Mouse (Mus musculus) liver, adult 2 months (tissue): ENCODE data around the gene Defb7. TPM values are rescaled to one million over a fixed set of nuclear protein-coding genes. Genes with fewer than 3 reads are reported as not detected.

Experiments used
- DNase-seq: peaks from one replicate; pipeline ENCODE4 v3.0.0-alpha.2; 2011; ENCODE audit warnings: low read depth, low spot score; ENCODE audit errors: extremely low read depth
- H3K27ac ChIP-seq: fragments of 200-500 bp; replicated peaks from 2 replicates; pipeline ENCODE4 v1.5.1; 2012; ENCODE audit warnings: low read depth, mild to moderate bottlenecking, control low read depth, inconsistent platforms, low read length; ENCODE audit not compliant: insufficient read depth
- H3K27me3 ChIP-seq: fragments of 200-500 bp; 2 replicates; pipeline ENCODE4 v1.6.1; 2012; ENCODE audit warnings: mild to moderate bottlenecking, moderate library complexity, low read length, inconsistent platforms; ENCODE audit not compliant: control insufficient read depth, insufficient read depth
- H3K36me3 ChIP-seq: fragments of 200-500 bp; 2 replicates; pipeline ENCODE4 v1.6.1; 2012; ENCODE audit warnings: low read length, inconsistent platforms; ENCODE audit not compliant: control insufficient read depth, insufficient read depth
- H3K4me1 ChIP-seq: fragments of 200-500 bp; 2 replicates; pipeline ENCODE4 v1.6.1; 2011; ENCODE audit warnings: low read length; ENCODE audit not compliant: control insufficient read depth, insufficient read depth
- H3K4me3 ChIP-seq: fragments of 200-500 bp; 2 replicates; pipeline ENCODE4 v1.5.1; 2011; ENCODE audit warnings: low read depth, mild to moderate bottlenecking, control low read depth, low read length, moderate library complexity; ENCODE audit not compliant: insufficient read depth
- H3K79me2 ChIP-seq: fragments of 200-500 bp; 2 replicates; pipeline ENCODE4 v1.6.1; 2012; ENCODE audit warnings: inconsistent platforms, mild to moderate bottlenecking, low read length, moderate library complexity; ENCODE audit not compliant: control insufficient read depth, insufficient read depth
- H3K9ac ChIP-seq: fragments of 200-500 bp; 2 replicates; pipeline ENCODE4 v1.6.1; 2012; ENCODE audit warnings: low read depth, mild to moderate bottlenecking, control low read depth, inconsistent platforms, low read length
- CTCF ChIP-seq: fragments of 200-500 bp; IDR thresholded peaks from 2 replicates; pipeline ENCODE4 v1.5.1; 2011; ENCODE audit warnings: low read depth, low read length, control low read depth
- POLR2A ChIP-seq: fragments of 200-500 bp; IDR thresholded peaks from 2 replicates; pipeline ENCODE4 v1.6.1; 2011; ENCODE audit warnings: low read length, control low read depth; ENCODE audit not compliant: insufficient read depth; ENCODE audit errors: extremely low read depth
- WGBS: fragments of 180-500 bp; shearing (Covaris S2); methylation state at CpG from one replicate; pipeline ENCODE4 v1.1.7; 2018; 5-methylcytosine and 5-hydroxymethylcytosine counted together
- polyA plus RNA-seq: library from polyadenylated mRNA; depleted of rRNA; stranded (reverse); fragments of >200 nt; gene quantifications from 2 replicates; pipeline ENCODE4 v1.2.3, GENCODE M21; 2012; rRNA removed
- total RNA-seq: library from RNA; depleted of rRNA; stranded (reverse); fragments of >200 nt; gene quantifications from 2 replicates; pipeline ENCODE4 v1.2.3, GENCODE M21; 2014; rRNA removed

The Defb7 gene
- not detected in 2 replicates for total RNA-seq
- polyA plus RNA-seq = not detected in 2 replicates

GRCm38 (mm10) chr8:19494797-19495196 lies at the start of gene Defb7:
TSS of gene Defb7 (plus strand) at chr8:19495097.
- DNase-seq = no peak
- no peak within 1 kb of the TSS for H3K9ac ChIP-seq
- no peaks in the 10 kb centered on the region for H3K79me2 ChIP-seq
- 87% methylated on average over 2 of the region's 2 CpGs for WGBS
- no peaks in the 10 kb centered on the region for H3K36me3 ChIP-seq
- H3K27me3 ChIP-seq = no peaks in the 10 kb centered on the region
- TF ChIP-seq CTCF (no peak), POLR2A (no peak)
- no peak within 1 kb of the TSS for H3K4me3 ChIP-seq
- H3K27ac ChIP-seq = no peak within 1 kb of the TSS
- H3K4me1 ChIP-seq = no peaks in the 10 kb centered on the region

DNA sequence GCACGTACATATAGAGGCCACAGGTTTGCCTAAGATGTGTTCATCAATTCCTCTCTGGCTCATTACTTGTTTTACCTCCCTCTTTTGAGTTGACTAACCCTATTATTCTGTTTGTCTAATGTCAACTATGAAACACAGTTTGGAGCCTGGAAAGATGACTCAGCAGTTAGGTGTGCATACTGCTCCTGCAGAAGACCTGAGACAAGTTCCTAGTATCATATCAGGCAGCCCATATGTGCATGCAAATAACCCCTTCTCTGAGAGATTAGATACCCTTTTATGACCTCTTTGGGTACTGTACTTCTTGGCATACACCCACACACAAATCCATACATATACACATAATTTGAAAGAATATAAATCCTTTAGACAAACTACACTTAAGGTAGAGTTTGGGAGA lies 48.5 kb upstream of the Defb7 start:
- no peaks in the 10 kb centered on the region for H3K79me2 ChIP-seq
- DNase-seq = no peak
- whole genome bisulfite sequencing = 65% methylated on average over 1 of the region's 1 CpGs
- H3K27ac ChIP-seq = no peak overlapping the region
- H3K4me1 ChIP-seq = no peaks in the 10 kb centered on the region
- H3K27me3 ChIP-seq = no peaks in the 10 kb centered on the region
- H3K4me3 ChIP-seq = no peak overlapping the region
- no peak overlapping the region for H3K9ac ChIP-seq
- TF ChIP-seq CTCF = no peak
- no peak for TF ChIP-seq POLR2A
- H3K36me3 ChIP-seq = no peaks in the 10 kb centered on the region

DNA sequence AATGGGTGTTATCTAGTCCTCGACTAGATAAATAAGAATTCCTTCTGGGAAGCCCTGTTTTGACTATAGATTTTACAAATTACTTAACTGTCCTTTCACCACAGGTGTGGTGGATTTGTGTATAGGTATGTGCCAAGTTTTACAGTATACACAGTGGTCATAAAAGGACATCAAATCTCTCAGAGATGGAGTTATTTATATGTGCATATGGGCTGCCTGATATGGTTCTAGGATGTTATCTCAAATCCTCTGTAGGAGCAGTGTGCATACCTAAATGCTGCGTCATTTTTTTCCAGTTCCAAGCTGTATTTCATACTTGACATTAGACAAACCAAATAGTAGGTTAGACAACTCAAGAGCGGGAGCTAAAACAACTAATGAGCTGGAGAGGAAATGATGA lies 33.5 kb upstream of the Defb7 start:
- Histone ChIP-seq H3K27me3 (no peaks in the 10 kb centered on the region), H3K4me1 (no peaks in the 10 kb centered on the region), H3K36me3 (no peaks in the 10 kb centered on the region), H3K27ac (no peak overlapping the region), H3K9ac (no peak overlapping the region), H3K4me3 (no peak overlapping the region), H3K79me2 (no peaks in the 10 kb centered on the region)
- 67% methylated on average over 3 of the region's 3 CpGs for WGBS
- DNase-seq = no peak
- TF ChIP-seq POLR2A (no peak), CTCF (no peak)

GRCm38 (mm10) chr8:19469026-19469425 lies 25.9 kb upstream of the Defb7 start:
- no peak overlapping the region for H3K4me3 ChIP-seq
- DNase-seq = no peak
- H3K9ac ChIP-seq = no peak overlapping the region
- no peak overlapping the region for H3K27ac ChIP-seq
- no peaks in the 10 kb centered on the region for H3K27me3 ChIP-seq
- no peaks in the 10 kb centered on the region for H3K4me1 ChIP-seq
- H3K79me2 ChIP-seq = no peaks in the 10 kb centered on the region
- H3K36me3 ChIP-seq = no peaks in the 10 kb centered on the region
- WGBS = 67% methylated on average over 3 of the region's 3 CpGs
- TF ChIP-seq POLR2A (no peak), CTCF (no peak)

- 55% methylated on average over 1 of the region's 1 CpGs for WGBS
- Histone ChIP-seq H3K27ac (no peak overlapping the region), H3K4me1 (no peaks in the 10 kb centered on the region), H3K9ac (no peak overlapping the region), H3K27me3 (no peaks in the 10 kb centered on the region), H3K79me2 (no peaks in the 10 kb centered on the region), H3K36me3 (no peaks in the 10 kb centered on the region), H3K4me3 (no peak overlapping the region)
- DNase-seq = no peak
- TF ChIP-seq CTCF (no peak), POLR2A (no peak)
Observed at GRCm38 (mm10) chr8:19500524-19500923, 5.6 kb downstream of the Defb7 start.

DNA sequence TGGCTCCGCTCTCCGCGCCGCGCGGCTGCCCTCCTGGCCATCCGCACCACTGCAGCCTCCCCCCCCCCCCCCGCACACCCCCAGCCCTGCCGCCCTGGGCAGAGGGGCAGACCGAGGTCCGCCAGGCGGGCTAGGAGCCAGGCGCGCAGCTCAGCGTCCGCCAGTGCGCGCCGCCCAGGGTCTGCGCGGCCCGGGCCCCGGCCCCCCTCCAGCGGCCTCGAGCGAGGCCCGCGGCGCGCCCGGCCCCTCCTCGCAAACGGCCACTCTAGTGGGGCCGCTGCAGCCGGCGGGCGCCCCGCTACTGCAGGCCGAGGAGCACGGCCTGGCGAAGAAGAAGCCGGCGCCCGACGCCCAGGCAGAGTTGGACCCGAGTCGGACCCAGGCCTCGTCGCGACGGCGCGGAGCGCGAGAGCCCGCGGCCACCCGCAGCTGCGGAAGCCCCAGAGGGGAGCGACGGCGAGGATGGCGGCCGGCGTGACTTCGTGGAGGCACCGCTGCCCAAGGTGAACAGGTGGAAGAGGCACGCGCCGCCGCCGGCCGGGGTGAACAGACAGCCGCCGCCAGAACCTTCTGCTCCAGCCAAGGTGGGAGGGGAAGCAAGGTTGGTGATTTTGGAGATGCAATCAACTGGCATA lies 40.4 kb downstream of the Defb7 start:
- H3K27ac ChIP-seq = no peak overlapping the region
- DNase-seq = no peak
- no peaks in the 10 kb centered on the region for H3K36me3 ChIP-seq
- H3K4me1 ChIP-seq = no peaks in the 10 kb centered on the region
- no peaks in the 10 kb centered on the region; the same call in 1 of the 2 replicates for H3K27me3 ChIP-seq
- no peak overlapping the region for H3K9ac ChIP-seq
- WGBS = 11% methylated on average over 48 of the region's 75 CpGs
- H3K4me3 ChIP-seq = no peak overlapping the region
- H3K79me2 ChIP-seq = no peaks in the 10 kb centered on the region
- TF ChIP-seq CTCF (no peak), POLR2A (no peak)
